Mouse (Mus musculus): ENCODE measurements around the gene Srsf4.

The Srsf4 gene

GRCm38 (mm10) chr4:131873293-131874168 lies at the start of gene Srsf4:
Gene Srsf4, plus strand, starts transcription at chr4:131873617.
- DNase-seq = peak; percentile 93

- no peak for DNase-seq
These were observed 48.5 kb upstream of the Srsf4 start for GRCm38 (mm10) chr4:131824939-131825338.

GRCm38 (mm10) chr4:131825830-131826229 lies 47.6 kb upstream of the Srsf4 start:
- DNase-seq = peak; percentile 52

GRCm38 (mm10) chr4:131826905-131827304 lies 46.5 kb upstream of the Srsf4 start:
- DNase-seq = no peak

GRCm38 (mm10) chr4:131829123-131829522 lies 44.3 kb upstream of the Srsf4 start:
- DNase-seq = no peak

- no peak for DNase-seq
These were observed 41.8 kb upstream of the Srsf4 start for GRCm38 (mm10) chr4:131831546-131832045.

- no peak for DNase-seq
These were observed 40.5 kb upstream of the Srsf4 start for GRCm38 (mm10) chr4:131832759-131833407.

GRCm38 (mm10) chr4:131833971-131834609 lies 39.3 kb upstream of the Srsf4 start:
- DNase-seq = no peak

- no peak for DNase-seq
These were observed 37.0 kb upstream of the Srsf4 start for GRCm38 (mm10) chr4:131836351-131836881.

GRCm38 (mm10) chr4:131836891-131837491 lies 36.4 kb upstream of the Srsf4 start:
- peak; percentile 14 for DNase-seq

- peak; percentile 86 for DNase-seq
These were observed 35.4 kb upstream of the Srsf4 start, which contains the start of gene Ptpru for GRCm38 (mm10) chr4:131837872-131838524. Gene Ptpru, minus strand, starts transcription at chr4:131838288.

GRCm38 (mm10) chr4:131843290-131843743 lies 30.1 kb upstream of the Srsf4 start, which contains the start of gene Mecr:
Gene Mecr, plus strand, starts transcription at chr4:131843470.
- peak; percentile 90 for DNase-seq

GRCm38 (mm10) chr4:131845991-131846778 lies 27.2 kb upstream of the Srsf4 start:
- DNase-seq = no peak

- DNase-seq = no peak
These were observed 25.3 kb upstream of the Srsf4 start for GRCm38 (mm10) chr4:131848082-131848481.

- DNase-seq = no peak
These were observed 23.3 kb upstream of the Srsf4 start for GRCm38 (mm10) chr4:131849986-131850638.

- no peak for DNase-seq
These were observed 18.5 kb upstream of the Srsf4 start for GRCm38 (mm10) chr4:131854950-131855349.

GRCm38 (mm10) chr4:131860492-131861340 lies 12.7 kb upstream of the Srsf4 start:
- peak; percentile 86 for DNase-seq

- DNase-seq = no peak
These were observed 12.1 kb upstream of the Srsf4 start for GRCm38 (mm10) chr4:131861341-131861739.

GRCm38 (mm10) chr4:131872672-131873292 lies 635 bp upstream of the Srsf4 start:
- DNase-seq = peak; percentile 10

Data from thymus, postnatal 25 days (tissue).